Mouse (Mus musculus): ENCODE measurements around the gene Rtf2.
A peak's percentile ranks its signal among the peaks of the same experiment; 100 is the strongest.

The Rtf2 gene

DNA sequence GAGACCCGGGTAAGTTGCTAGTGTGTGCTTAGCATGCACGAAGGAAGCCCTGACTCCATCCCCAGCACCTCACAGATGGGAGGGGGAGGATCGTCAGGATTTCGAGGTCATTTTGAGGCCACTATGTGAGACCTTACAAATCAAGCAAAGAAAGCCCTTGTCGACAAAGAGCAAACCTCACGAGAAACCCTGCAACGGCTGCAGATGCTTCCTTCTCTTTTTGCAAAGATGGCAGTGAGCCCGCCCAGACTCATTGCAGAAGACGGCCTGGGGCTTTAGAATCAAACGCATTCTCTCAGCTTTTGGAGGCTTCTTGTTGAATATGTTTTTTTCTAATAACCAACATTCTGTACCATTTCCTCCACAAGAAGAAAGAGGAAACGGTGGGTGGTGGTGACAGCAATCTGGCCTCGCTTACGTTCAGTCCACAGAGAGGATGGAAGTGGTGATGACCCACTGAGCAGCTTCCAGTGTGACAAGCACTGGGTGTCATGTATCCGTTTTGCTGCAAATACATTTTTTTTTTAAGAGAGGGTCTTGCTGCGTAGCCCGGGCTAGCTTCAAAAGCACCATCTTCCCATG lies 2.9 kb upstream of the Rtf2 start:
- DNase-seq (ENCODE audit: low read depth, low spot score) = no peak

DNA sequence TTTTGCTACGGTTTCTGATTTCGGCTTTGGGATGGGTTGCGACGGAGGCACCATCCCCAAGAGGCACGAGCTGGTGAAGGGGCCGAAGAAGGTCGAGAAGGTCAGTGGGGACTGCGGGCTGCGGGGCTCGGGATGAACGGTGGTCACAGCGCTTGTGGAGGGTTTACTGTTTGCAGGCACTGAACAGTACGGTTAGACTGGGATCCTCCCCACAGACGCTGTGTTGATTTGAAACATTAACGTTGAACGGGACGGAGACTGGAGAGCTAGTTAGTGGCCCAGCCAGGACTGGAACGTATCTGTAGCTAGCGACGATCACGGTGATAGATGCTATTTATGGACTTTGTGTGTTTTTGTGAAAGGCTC lies 267 bp downstream of the Rtf2 start:
- no peak for DNase-seq (ENCODE audit: low read depth, low spot score)

DNA sequence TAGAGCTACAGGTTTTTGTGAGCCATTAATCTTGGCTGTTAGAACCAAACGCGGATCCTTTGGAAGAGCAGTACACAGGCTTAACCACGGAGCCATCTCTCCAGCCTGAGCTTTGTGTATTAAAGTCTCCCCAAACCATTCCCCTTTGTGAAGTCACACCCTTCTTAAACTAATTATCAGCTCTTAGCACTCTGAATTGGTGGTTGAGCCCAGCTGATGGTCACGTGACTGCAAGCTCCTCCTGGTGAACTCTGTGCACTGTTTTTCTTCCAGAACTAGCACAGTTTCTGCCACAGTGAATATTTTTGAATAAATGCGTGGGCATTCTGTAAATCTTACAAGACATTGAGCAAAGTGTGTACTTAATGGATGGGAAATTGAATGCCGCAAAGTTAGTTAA lies 820 bp downstream of the Rtf2 start:
- no peak for DNase-seq (ENCODE audit: low read depth, low spot score)

DNA sequence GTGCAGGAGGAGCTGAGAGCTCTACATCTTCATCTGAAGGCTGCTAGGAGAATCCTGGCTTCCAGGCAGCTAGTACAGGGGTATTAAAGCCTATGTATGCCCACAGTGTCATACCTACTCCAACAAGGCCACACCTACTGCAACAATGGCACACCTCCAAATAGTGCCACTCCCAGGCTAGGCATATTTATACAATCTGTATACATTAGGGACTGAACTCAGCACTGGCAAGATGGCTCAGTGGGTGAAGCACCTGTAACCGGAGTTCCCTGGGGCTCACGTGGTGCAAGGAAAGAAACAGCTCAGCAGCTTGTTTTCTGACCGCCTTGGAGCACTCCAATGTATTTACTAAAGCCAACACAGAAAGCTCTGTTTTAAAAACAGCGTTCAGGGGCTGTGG lies 5.3 kb downstream of the Rtf2 start:
- DNase-seq (ENCODE audit: low read depth, low spot score) = no peak

DNA sequence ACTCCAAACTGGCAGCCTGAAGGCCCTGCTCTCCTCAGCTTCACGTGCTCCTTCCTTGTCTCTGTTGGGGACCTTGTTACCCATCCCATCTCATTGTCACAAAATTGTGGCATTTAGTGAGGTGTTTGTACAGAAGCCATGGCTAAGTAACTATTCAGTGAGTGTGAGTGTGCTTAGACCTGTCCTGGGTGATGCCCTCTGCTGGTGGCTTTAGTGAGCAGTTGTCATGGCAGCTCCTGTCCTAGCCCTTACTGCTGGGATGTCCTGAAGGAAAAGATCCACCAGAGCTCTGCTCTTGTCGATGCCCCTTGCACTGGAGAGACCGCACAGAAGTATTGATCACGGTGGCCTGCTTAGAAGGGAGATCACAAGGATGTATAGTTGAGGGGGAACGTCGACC lies 7.0 kb downstream of the Rtf2 start:
- no peak for DNase-seq (ENCODE audit: low read depth, low spot score)

DNA sequence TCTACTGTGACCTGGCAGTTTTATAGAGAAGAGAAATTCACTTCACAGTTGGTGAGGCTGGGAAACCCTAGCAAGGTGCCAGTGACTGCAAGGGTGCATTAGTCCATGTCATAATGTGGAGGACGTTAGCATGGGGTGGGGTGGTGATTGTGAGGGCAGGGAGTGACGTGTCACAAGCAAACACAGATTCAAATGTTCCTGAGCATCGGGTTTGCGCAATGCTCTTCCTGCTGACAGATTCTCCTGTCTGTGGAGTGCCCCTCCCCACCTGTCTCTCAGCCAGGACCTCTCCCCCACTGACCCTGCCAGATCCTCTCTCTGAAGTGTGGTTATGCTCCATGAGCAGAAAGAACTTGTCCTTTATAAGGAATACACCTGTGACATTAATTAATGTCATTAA lies 8.0 kb downstream of the Rtf2 start:
- no peak for DNase-seq (ENCODE audit: low read depth, low spot score)

DNA sequence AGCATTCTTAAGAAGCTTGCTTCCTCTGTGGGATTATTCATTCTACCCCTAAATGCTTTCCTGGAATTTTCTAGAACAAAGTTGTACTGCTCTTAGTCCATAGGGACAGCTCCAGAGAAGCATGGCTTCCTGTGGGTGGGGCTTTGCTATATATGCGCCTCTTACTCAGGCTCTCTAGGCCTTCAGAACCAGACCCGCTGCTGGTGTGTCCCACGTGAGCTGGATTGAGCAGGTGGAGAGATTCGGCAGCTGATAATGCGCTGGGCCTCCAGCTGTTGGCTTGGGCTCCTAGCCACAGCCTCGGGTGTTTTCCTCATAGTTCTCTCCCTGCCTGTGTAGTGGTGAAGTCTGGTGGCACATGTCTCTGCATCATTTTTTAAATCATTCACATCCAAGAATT lies 10.3 kb downstream of the Rtf2 start:
- no peak for DNase-seq (ENCODE audit: low read depth, low spot score)

DNA sequence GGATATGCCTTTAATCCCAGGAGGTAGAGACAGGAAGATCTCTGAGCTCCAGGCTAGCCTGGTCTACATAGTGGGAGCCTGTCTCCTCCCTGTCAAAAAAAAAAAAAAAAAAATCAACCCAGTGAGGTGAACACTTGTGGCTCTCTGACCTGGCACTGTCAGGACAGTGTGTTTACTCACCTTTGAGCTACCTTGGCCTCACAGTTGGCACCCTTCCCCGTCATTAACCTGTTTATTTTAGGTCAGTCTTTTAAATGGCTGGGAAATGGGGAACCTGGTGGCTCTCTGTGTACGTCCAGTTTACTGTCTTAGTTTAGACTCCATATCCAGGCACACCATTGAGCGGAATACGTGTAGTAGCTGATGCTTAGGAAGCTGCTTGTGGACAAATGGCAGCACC lies 11.7 kb downstream of the Rtf2 start:
- DNase-seq (ENCODE audit: low read depth, low spot score) = no peak

DNA sequence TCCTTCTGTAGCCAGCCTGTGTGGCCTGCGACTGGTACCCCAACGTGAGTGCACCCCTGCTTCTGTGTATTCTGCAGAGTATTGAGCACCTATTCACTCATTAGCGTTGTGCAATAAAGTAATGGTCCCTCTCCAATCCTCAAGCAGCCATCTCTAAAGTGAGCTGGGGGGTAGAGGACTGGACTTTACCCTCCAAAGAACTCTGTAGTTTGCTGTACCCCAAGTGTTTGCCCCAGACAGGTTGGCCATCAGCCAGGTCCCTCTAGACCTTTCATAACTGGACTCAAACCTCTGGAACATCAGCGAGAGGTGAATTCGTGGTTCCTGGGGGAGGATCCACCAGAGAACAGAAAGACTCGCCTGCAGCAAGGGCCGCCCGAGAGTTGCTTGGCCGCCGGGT lies 12.1 kb downstream of the Rtf2 start:
- DNase-seq (ENCODE audit: low read depth, low spot score) = no peak

DNA sequence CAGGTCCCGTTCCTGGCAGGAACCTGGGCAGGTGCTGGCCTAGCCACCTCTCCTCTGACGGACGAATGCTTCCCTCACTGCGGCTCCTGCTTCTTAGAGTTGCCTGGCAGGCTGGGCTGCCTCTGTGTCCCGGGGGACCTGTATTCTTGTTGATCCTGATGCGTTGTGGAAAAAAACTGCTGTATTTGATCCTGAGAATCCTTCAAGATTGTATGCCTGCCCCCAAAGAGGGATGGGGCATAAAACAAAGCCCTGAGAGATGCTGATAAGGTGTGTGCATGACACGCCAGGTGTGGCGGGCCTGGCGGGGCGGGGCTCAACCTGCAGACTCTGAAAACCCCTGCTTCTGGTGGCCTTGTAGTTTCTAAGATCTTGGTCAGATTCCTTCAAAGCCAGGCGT lies 18.1 kb downstream of the Rtf2 start, which contains the start of gene Gcnt7:
Gcnt7 (minus strand) TSS at position 101 of the 400 bp plus-strand sequence.
- DNase-seq (ENCODE audit: low read depth, low spot score) = no peak

DNA sequence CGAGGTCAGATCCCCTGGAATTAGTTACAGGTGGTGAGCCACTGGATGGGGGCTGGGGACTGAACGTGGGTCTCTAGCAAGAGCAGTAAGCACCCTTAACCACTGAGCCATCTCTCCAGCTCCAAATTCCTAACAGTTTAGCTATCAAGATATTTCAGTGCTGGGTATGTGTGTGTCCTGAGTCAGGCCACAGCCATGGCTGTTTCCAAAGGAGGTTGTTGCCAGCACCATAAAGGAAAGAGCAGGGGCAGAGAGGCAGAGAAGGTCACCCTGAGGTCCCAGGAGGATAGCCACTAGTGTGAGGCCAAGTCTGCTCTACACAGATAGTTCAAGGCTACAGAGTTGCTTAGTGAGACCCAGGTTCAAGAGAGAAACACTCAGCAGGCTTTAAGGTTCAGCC lies 20.3 kb downstream of the Rtf2 start:
- no peak for DNase-seq (ENCODE audit: low read depth, low spot score)

DNA sequence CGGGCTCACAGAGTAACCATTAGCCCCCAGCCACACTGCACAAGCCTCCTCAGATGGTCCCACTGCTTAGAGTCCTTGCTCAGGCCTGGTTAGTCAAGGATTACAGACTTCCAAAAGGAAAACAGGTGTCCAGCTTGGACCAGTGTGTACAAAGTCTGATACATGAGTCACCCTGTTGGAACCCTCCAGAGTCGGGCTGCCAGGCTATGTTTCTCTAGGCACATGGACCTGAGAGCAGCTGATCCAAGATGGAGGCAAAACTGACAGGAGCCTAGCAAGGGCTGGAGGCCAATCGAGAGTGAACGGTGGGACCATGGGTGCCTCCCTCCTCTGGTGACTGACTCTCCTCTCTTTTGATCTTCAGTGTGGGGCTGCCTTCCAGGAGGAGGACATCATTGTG lies 22.5 kb downstream of the Rtf2 start:
- no peak for DNase-seq (ENCODE audit: low read depth, low spot score)

DNA sequence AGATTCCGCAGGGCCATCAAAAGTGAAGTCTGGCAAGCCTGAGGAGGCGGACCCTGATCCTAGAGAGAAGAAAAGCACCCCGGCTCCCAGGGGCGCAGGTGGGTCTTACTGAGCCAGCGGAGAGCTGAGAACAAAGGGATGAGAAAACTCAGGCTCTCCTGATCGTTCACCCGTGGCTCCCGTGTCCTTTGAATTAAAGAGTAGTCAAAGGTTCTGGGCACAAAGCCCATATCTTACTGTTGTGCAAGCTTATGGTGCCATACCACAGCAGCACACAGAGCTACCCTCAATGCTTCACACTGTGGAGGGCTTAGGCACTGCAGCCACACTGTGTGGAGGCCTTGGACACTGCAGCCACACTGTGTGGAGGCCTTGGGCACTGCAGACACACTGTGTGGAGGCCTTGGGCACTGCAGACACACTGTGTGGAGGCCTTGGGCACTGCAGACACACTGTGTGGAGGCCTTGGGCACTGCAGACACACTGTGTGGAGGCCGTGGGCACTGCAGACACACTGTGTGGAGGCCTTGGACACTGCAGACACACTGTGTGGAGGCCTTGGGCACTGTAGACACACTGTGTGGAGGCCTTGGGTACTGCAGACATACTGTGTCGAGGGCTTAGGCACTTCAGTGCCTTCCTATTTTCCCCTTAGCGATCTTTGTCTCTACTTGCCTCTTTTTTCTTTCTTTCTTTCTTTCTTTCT lies 26.2 kb downstream of the Rtf2 start:
- DNase-seq (ENCODE audit: low read depth, low spot score) = no peak

DNA sequence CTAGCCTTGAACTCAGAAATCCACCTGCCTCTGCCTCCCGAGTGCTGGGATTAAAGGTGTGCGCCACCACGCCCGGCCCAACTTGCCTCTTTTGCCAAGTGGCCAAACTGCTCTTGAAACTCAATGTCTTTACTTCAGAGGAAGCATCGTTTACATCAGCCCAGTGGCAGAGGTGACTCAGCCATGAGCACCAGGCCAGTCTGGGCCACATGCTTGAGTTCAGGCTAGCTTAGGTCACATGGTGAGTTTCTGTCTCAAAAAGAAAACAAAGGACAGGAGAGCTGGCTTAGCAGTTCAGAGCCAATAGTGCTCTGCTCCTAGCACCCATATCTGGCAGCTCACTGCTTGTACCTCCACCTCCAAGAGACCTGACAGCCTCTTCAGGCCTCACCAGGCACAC lies 26.9 kb downstream of the Rtf2 start:
- no peak for DNase-seq (ENCODE audit: low read depth, low spot score)

DNA sequence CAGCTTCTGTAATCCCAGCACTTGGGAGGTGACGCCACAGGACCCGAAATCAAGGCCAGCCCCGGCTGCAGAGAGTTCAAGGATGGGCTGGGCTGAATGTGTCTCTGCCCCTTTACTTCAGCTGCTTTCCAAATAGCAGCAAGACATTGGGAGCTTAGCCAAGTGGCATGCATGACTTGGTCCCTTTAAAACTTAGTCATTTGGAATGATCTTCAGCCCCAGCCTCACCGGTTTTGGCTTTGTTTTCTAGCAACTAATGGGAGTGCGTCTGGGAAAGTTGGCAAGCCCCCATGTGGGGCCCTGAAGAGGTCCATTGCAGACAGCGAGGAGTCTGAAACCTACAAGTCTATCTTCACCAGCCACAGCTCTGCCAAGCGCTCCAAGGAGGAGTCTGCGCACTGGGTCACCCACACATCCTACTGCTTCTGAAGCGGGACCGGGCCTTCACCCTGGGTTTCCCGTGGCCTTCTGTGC lies 28.0 kb downstream of the Rtf2 start:
- DNase-seq (ENCODE audit: low read depth, low spot score) = peak; percentile 39

DNA sequence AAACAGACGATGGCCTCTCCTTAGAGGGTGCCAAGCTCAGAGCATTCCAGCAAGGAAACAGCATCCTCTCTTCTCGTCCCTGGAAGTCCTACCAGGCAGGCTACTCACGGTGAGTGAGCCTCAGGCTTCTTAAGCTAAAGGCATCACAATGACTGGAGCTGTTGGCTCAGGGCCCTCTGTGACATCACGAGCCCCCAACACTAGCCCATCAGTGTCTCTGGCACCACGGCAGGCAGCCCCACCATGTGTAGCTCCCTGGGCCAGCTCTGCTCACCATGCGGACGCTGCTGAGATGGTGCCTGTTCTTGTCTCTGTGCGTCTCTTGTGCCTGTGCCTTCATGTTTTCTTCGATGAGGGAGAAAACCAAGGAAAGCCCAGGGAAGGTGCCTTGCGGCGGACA lies 32.0 kb downstream of the Rtf2 start, which contains the start of gene Fam209:
Fam209 (plus strand) TSS at position 203 of the 400 bp plus-strand sequence.
- no peak for DNase-seq (ENCODE audit: low read depth, low spot score)

DNA sequence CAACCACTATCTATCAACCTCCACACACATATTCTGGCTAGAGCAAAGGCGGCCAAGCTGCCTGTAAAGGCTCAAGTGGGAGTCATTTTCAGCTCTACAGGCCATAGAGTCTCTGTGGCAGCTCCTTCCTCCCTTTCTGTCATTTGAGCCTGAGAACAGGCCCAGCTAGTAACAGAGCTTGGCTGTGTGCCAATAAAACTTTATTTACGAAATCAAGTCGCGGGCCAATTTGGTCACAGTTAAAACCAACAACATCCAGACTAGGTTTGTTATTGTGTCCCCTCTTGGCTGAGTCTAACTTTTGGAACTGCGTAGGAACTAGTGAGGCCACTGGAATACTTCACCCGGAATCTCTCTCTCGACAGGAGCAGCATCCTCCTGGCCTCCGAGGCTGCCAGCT lies 33.2 kb downstream of the Rtf2 start:
- DNase-seq (ENCODE audit: low read depth, low spot score) = no peak

DNA sequence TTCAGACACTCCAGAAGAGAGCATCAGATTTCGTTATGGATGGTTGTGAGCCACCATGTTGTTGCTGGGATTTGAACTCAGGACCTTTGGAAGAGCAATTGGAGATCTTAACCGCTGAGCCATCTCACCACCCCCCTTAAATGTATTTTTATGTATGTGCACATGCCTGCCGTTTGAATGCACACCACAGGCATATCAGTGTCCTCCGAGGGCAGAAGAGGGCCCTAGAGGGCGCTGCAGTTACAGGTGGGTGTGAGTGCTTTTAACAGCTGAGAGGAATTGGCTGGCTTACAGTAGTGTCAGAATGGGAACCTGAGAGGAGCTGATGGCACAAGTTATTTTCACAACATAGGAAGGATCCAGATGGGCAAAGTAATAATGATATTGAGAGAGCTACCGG lies 34.6 kb downstream of the Rtf2 start:
- DNase-seq (ENCODE audit: low read depth, low spot score) = no peak

DNA sequence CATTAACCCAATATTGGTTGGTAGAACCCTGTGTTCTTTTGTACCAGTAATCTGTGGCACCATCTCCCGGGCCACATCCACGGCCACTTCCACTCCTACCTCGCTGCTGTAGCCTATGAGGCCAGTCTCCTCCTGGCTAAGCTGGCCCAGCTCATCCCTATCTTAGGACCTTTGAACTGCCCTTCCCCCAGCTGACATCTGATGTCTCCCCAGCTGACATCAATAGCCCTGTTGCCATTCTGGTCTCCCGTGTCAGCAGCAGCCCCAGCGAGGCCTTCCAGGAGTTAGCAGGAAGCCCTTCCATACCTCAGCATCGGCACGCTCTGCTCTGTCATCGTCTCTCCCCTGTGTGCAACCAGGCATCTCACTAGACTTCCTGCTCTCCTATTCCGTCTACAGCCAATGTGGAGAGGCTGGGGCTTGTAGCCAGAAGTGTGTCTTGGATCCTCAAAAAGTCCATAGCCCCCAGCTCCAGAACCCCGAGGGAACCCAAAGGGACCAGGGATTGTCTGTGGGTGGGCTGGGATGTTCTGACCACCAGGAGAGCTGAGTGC lies 36.4 kb downstream of the Rtf2 start:
- DNase-seq (ENCODE audit: low read depth, low spot score) = no peak

DNA sequence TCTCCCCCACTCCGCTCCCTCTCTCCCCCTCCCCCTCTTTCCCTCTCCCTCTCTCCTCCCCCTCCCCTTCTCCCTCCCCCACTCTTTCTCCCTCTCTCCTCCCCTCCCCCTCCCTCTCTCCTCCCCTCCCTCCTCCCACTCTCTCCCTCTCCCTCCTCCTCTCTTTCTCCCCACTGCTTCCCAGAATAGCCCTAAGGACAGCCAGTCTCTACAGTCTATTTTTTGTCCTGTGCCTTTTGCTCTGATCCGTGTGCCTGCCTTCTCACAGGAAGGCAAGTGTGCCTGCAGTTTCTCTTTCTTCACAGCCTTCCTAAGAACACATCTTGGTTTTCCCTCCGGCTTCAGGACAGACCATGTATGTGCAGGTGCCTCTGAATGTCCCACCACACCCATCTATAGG lies 37.0 kb downstream of the Rtf2 start:
- DNase-seq (ENCODE audit: low read depth, low spot score) = no peak

DNA sequence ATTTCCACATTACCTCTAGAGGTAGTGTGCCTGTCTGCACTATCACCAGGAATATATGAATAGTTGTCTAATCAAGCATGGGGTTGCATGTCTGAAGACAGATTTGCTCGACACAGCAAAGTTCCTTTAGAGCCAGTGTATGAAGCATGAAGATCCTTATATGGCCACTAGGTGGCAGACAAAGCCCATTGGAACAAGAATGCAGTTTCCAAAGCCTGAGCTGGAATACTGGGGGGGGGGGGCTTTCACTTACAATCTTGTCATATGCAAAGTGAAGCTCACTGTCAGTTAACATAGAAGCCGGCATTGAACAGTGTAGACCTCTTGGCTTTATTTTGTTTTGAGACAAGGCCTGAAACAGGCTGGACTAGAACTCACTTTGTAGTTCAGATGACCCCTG lies 37.5 kb downstream of the Rtf2 start:
- DNase-seq (ENCODE audit: low read depth, low spot score) = peak; percentile 36

DNA sequence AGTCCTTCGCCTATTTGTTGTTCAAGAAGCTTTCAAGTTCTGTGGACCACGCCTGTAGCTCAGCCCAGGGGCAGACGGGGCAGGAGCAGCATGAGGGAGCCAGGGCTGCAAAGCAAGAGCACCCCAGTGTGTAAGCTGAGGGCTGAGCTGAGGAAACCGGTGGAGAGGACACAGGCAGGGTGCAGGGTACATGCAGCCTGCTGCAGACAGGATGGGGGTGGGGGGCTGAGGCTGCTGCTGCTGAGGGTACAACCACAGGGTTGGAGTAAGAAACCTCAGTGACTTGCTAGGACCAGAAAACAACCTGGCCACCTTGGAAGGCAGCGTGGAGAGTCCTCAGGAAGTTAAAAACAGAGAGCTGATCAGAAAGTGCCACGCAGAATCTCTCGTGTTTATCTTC lies 39.9 kb downstream of the Rtf2 start:
- no peak for DNase-seq (ENCODE audit: low read depth, low spot score)

DNA sequence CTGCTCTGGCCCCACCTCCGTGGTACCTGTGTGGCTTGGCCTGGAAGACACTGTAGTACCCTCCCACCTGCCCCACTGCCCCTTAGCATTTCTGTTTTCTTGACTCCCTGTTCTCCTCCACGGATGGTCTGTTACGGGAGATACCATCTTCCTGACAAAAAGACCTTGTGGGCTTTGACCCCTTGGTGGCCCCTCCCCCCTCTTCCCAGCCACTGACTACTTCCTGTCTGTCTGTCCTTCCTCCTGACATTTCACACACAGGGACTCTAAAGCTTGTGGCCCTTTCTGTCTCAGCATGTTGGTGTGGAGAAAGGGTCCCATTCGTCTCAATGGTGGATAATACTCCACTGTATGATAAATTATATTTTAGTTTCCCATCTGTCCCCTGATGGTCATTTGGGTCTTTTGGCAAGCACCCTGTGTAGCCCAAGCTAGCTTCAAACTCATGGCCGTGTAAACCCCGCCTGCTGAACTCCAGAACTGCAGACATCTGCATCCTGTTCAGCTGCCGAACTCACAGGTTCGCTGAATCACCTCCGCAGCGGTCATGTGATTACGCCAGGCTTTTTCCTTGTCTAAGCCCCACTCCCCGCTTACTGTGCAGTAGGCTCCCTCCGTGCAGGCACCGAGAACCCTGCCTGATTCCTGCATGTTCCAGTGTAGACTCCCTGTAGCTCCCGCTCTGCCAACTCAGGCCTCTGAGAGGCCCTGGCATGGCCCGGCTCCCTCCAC lies 41.5 kb downstream of the Rtf2 start:
- DNase-seq (ENCODE audit: low read depth, low spot score) = no peak

All from brain, embryonic 18.5 days (tissue).